11 mouse cellular contexts compared by ENCODE assay signal in genomic region chr12:71725713-71726336, GRCm38 (mm10).
A peak's percentile ranks its signal among the peaks of the same experiment; 100 is the strongest.
DNase-seq lines count a peak whose midpoint lies in the region; TF ChIP-seq lines count a peak whose summit lies in the region.
"Had no signal": no experiment of that assay in that cellular context is flagged by ENCODE, and none has a peak within 500 bp of the region (broad histone marks: within the 10 kb centered on the region; RNA-seq: fewer than 3 reads in every experiment).

No protein-coding gene starts in this region.

- 65% methylated on average over 4 of the region's 4 CpGs for WGBS in heart, adult 2 months

- no peak overlapping the region for H3K27ac ChIP-seq in heart, adult 2 months
- H3K27ac ChIP-seq in left cerebral cortex, adult 2 months, result no peak overlapping the region
- H3K27ac ChIP-seq: forebrain, embryonic 15.5 days; limb, embryonic 15.5 days had no signal

- intact Hi-C loops in heart, adult 2 months (cut with DNase I), result no loop called here
- intact Hi-C loops in left cerebral cortex, adult 2 months (cut with DNase I), result no loop called here

- TF ChIP-seq CTCF in heart, adult 2 months (IDR thresholded peaks at IDR 0.05), result no peak
- TF ChIP-seq CTCF in left cerebral cortex, adult 2 months (IDR thresholded peaks at IDR 0.05), result no peak

- H3K9ac ChIP-seq in heart, adult 2 months (ENCODE audit: low read depth, low read length), result no peak overlapping the region
- H3K9ac ChIP-seq: forebrain, embryonic 15.5 days; limb, embryonic 15.5 days had no signal

- no peaks in the 10 kb centered on the region for H3K79me2 ChIP-seq in heart, adult 2 months (replicated peaks; ENCODE audit: control insufficient read depth, insufficient read depth, low read length)

- no peaks in the 10 kb centered on the region for H3K36me3 ChIP-seq in heart, adult 2 months (ENCODE audit: control insufficient read depth, insufficient read depth, low read length)
- H3K36me3 ChIP-seq: forebrain, embryonic 15.5 days; limb, embryonic 15.5 days had no signal

- DNase-seq in heart, adult 2 months, result peak; percentile 43
- DNase-seq in heart, adult 11 months, result no peak
- peak; percentile 27 for DNase-seq in ovary, postnatal 36 days (ENCODE audit: low spot score)
- DNase-seq in ovary, adult 18-20 months (ENCODE audit: low spot score), result no peak
- DNase-seq in heart, postnatal 4 days, result peak; percentile 56
- peak; percentile 62 to 74 for DNase-seq in urinary bladder, postnatal 36 days (ENCODE audit: low spot score in 2 of 2)
- DNase-seq in left cerebral cortex, adult 2 months (ENCODE audit: extremely low spot score in 1 of 2, low spot score in 2 of 2), result no peak
- no peak for DNase-seq in layer of hippocampus, adult 8-10 months (ENCODE audit: low spot score in 2 of 2)
- DNase-seq: cerebellum, adult 18-20 months had no signal

- no peaks in the 10 kb centered on the region for H3K4me1 ChIP-seq in heart, adult 2 months (ENCODE audit: control insufficient read depth, insufficient read depth, low read length)
- H3K4me1 ChIP-seq: limb, embryonic 15.5 days had no signal

- H3K27me3 ChIP-seq in heart, adult 2 months (ENCODE audit: control insufficient read depth, insufficient read depth, low read length), result no peaks in the 10 kb centered on the region
- H3K27me3 ChIP-seq: forebrain, embryonic 15.5 days; limb, embryonic 15.5 days had no signal

- TF ChIP-seq POLR2A in heart, adult 2 months (IDR thresholded peaks at IDR 0.05; ENCODE audit: insufficient read depth, low read depth, low read length), result no peak

- no peak for TF ChIP-seq EP300 in heart, adult 2 months (IDR thresholded peaks at IDR 0.05; ENCODE audit: insufficient read depth, low read depth, low read length)

- H3K4me3 ChIP-seq in heart, adult 2 months, result no peak overlapping the region
- H3K4me3 ChIP-seq in left cerebral cortex, adult 2 months, result no peak overlapping the region
- H3K4me3 ChIP-seq: forebrain, embryonic 15.5 days; limb, embryonic 15.5 days had no signal

Comparison
In these comparisons a context has a peak if more than half of its experiments do, and no peak if none do; other contexts are left out.
1. DNase-seq: peak in heart, adult 2 months (2 of 2), ovary, postnatal 36 days (single experiment), heart, postnatal 4 days (single experiment) and urinary bladder, postnatal 36 days (2 of 2); none in heart, adult 11 months (single experiment), ovary, adult 18-20 months (single experiment), left cerebral cortex, adult 2 months (0 of 2) and layer of hippocampus, adult 8-10 months (0 of 2).